Mouse (Mus musculus): ENCODE measurements around the gene Pcp4l1.
"Not testable (repeated sequence)": the region's sequence is repeated elsewhere in the genome, so short reads cannot be mapped to it uniquely, and the experiment has no call there.

Pcp4l1 gene

DNA sequence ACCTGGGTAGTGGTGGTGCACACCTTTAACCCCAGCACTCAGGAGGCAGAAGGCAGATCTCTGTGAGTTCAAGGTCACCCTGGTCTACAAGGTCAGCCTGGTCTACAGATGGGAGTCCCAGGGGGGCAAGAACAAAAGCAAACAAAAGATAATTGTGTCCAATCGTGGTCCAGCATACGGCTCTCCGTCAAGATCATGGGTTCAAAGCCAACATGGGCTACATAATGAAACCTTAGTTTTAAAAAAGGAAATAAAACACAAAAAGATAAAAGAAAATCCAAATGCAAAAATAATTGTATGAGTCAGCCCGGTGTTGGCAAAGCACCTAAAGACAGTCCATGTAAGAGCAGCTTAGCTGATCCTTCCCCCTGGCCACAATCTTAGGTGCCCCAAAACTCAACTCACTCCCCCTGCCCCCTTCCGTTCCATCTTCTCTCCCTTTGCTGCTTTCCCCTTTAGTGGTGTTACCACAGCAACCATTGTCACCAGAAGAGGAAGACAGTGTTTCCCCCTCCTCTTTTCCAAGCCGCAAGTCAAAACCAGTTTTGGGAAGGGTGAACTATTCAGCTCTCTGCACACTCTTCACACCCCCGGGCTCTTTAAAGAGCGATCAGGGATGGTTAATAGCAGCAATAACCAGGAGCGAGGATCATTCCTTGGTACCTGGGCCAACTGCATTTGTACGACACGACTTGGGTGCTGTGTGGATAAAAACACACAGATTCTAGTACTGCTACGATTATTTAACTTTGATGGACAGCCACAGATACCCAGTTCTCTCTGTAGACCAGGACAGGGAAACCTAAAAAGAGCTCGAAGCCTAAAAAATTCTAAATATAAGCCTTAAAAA lies 8.0 kb downstream of the Pcp4l1 start:
- DNase-seq, result no peak

DNA sequence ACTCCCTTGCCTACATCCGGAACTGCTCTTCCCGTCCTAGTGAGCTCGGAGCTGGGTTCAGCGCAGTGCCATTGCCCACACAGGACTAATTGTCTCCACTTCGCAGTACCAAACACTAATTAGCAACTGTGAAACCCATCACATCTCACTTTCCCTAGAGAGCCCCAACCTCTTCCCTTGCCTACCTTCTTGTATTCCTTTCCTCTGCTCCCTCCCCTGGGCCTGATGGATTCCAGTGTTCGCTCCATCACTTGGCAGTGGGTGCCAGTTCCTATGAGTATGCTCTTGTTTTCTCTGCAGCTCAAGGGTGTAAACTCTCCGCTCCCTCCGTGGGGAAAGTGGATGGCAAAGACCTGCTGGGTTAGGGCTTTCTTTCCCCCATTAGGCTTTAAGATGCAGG lies 10.4 kb downstream of the Pcp4l1 start:
- no peak for DNase-seq

DNA sequence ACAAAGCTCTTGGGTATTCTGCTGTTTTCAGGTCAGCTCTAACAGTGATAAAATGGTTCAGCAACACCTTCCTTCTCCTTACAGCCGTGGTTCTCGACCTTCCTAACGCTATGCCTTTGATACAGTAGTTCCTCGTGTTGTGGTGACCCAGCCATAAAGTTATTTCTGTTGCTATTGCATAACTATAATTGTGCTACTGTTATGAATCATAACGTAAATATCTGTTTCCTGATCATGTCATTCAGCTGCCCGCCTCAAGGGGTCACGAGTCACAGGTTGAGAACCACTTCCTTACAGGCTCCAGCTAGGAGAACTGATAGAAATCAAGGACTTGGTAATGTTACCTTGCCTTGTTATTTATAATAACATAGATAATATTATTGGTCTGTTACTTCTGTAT lies 11.8 kb downstream of the Pcp4l1 start:
- peak; percentile 56 for DNase-seq

DNA sequence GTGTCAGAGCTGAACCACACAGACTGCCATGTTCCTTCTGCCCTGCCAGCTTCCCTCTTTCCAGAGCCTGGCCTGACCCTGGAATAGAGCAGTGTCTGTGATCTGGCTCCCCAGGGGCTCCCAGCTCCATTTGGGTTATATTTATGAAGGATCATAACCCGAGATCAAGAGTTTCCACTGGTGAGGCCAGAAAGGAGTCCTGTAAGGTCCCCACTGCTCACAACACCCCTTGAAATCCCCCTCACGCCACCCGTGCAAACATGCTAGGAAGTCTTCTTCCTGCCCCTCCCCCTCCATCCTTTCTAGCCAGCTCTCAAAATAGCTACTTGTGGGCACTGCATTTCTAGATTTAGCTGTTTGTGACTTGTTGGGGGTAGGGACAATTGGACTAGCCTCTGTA lies 12.4 kb downstream of the Pcp4l1 start:
- DNase-seq, result no peak

DNA sequence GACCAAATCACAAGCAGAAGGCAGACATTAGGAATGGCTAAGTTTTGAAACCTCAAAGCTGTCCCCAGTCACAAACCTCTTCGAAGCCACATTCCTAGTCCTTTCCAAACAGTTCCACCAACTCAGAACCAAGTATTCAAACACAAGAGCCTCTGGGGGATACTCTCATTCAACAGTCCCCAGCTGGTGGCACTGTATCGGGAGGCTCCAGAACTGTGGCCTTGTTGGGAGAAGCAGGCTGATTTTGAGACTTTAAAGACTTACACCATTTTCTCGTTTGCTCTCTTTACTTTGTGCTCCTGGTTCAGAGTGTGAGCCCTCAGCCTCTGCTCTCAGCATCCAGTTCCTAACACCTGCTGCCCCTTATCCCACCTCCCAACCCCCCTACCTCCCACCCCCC lies 13.0 kb downstream of the Pcp4l1 start:
- no peak for DNase-seq

DNA sequence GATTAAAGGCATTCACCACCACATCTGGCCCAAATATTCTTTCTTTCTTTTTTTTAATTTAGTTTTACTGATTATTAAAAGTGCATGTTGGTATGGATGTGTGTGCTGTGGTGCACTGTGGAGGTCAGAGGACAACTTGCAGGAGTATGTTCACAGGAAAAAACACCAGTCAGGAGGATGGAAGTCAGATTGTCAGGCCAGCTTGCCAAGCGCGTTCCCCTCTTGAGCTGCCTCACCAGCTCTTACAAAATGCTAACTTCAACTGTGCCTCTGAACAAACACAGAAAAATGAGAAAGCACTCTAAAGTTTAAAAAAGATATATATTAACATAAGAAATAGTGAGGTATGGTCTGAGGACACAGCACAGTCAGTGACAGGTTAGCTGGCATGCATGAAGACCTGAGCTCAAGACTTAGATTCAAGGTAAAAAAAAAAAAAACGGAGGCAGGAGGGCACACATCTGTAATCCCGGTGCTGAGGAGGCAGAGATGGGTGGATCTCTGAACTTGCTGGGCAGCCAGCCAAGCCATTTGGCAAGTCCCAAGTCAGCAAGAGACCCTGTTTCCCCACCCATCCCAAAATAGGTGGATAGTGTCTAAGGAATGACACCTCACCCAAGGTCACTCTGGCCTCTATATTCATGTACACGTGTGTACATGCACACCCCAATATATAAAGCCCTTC lies 16.4 kb downstream of the Pcp4l1 start:
- no peak for DNase-seq

DNA sequence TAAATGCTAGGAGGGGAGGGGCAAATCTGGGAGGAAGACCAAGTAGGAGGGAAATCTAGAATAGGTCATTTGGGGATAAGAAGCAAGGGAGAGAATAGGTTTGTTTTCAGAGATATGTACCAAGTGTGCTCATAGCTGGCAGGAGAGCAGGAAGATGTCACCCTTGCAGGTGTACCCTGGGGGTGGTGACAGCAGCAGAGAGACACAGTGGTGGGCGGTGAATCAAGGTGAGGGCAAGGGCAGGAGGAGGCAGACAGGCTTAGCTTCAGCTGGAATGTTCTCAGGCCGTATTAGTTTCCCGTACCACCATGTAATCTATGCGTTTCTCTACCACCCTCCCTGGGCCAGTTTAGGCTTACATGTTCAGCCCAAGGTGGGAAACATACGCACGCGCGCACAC lies 23.3 kb downstream of the Pcp4l1 start:
- no peak for DNase-seq

DNA sequence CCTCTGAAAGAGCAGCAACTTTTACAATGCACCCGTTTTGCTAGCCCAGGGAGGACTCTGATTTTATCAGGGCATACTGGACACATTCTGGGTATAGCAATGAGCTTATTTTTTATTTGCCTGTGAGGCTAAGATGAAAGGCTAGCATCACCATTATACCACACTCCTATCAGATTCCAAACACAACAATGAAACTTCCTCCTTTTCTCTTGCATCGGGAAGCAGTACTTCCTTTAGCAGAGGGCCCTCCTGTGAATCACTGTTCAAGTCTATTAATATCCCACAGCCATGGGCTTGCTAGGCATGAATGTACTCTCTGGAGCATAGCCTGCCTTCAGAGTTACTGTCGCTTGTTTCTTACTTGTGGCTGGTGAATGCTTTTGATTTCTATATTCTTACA lies 24.9 kb downstream of the Pcp4l1 start:
- no peak for DNase-seq

DNA sequence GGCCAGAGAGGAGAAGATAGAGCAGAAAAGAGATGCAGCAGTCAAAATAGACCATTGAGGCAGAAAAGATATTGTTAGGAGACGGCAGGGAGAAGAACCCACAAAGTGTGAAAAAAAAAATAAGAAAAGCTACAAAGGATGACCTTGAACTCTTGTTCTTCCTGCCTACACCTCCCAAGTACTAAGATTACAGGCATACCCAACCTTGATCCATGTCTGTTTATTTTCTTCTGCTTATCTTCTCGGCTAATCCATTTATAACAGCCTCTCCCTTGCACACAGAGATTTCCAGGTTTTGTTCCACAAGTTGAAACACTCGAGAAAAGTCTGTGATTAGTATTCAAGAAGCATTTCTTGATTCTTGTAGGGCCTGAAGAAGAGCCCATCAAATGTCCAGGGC lies 26.2 kb downstream of the Pcp4l1 start:
- DNase-seq, result no peak

DNA sequence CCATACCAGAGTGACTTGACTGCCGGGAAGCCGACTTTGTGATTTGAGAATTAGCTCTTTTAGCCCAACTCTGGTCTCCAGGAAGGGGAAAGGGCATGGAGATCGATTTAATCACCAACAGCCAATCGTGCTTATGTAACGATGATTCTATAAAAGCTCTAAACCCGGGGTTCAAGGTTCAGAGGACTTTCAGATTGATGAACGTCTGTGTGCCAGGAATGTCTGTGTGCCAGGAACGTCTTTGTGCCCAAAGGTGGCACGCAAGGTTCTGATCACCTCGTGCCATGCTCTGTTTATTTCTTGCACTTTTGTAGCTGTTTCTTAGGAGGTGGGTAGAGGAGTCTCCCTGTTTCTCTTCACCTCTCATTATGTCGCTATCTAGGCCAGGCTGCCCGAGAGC lies 27.2 kb downstream of the Pcp4l1 start:
- no peak for DNase-seq

DNA sequence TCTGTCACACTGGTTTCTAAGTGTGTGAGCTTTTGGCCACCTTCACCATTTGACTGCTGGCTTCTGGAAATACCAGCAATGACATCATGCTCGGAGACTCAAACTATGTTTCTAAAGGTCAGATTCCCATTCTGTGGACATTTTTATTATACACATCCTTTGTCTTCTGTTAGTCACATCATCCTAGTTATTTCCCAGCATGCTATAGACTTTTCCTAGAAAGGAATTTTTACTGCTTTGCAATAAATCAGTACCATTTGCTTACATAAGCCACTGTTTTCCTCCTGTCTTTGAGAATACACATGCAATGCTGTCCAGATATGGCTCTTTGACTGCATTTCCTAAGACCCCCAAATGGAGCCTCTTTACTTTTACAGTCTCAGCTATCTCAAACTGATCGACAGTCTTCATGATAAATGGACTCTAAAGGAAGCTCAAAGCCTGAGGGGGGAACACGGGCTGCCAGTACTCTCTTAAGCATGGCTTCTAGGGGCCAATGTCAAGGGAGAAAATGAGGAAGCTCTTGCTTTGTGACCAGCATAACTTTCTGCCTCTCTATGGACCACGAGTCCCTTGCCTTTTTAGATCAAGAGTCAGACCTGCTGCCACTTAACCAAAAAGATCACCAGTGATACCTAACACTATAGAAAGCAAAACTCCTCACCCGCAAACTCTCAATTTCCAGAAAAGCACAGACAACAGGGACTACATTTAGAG lies 30.3 kb downstream of the Pcp4l1 start:
- DNase-seq, result no peak

DNA sequence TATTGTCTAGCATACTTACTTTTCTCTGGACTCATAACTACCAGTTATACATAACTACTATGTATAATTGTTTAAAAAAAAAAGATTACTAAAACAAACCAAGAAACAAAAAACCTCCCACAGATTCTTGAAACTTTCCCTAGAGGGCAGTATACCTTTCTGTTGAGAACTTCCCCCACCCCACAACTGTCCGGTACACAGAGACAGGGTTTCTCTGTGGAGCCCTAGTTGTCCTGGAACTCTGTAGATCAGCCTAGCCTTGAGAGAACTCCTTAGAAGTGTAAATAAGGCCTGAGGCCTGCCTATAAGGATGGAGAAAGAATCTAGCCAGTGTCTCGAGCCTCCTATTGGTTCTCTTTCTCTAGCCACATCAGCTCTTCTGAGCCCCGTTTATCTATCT lies 31.8 kb downstream of the Pcp4l1 start:
- DNase-seq, result no peak

DNA sequence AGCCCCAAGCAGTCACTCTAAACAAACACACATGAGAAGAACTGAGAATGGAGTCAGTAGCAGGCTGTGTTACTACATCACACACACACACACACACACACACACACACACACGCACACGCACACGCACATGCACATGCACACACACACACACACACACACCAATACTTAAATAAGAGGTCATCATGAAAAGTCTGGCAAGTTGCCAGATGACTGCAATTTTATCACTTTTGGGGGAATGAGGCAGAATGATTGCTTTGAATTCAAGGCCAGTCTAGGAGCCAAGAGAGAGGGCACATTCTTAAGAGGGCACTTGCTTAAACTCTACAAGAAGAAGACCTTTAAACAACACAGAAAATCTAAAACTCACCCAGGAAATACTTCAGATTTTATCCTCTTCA lies 33.5 kb downstream of the Pcp4l1 start:
- no peak for DNase-seq

DNA sequence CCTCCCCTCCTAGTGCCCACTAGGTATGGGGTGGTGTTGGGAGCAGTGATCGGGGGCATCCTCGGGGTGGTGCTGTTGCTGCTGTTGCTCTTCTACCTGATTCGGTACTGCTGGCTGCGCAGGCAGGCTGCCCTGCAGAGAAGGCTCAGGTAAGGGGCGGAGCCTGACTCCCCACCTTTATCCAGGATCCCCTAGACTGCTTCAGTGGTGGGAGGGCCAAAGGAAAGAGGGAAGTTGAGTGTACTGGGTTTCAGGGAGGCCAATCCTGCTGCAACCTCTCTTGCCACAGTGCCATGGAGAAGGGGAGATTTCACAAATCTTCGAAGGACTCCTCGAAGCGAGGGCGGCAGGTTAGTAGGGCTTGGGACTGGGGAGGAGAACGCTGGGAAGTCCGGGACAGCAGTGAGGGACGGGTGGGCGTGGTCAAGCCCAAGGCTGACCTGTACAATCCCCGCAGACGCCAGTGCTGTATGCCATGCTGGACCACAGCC lies 36.5 kb downstream of the Pcp4l1 start:
- no peak for DNase-seq

DNA sequence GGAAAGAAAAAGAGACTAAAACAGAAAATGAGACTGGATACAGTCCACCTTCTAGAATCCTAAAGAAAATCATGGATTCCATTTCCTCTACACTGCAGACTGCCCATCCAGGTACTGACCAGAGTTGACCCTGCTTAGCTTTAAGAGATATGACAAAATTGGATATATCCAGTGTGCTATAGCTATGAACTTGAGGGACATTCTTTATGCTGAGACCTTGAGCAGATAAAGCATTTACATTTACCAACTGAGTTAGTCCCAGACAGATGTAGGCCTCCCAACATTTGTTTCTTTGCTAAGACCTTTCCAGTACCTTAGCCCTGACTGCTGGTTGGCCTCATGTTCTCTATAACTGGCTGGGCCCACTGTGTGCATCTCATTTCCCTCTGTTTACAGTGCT lies 38.1 kb downstream of the Pcp4l1 start:
- no peak for DNase-seq

DNA sequence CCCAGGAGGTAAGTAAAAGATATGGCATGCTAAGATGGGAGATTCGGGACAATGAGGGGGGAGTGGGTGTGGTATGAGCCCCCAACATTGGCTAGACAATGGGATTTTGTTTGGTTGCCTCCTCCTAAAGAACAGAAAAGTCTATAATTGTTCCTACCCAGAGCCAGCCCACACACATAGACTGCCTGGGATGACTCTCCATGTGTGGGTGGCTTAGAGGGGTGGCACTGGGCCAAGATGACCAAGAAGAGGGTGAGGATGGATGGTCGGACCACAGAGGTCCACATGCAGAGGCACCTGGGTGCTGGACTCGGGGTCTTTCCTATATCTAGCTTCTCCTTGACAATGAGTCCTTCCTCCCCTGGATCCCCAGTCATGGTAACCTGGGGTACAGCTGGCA lies 39.4 kb downstream of the Pcp4l1 start:
- no peak for DNase-seq

DNA sequence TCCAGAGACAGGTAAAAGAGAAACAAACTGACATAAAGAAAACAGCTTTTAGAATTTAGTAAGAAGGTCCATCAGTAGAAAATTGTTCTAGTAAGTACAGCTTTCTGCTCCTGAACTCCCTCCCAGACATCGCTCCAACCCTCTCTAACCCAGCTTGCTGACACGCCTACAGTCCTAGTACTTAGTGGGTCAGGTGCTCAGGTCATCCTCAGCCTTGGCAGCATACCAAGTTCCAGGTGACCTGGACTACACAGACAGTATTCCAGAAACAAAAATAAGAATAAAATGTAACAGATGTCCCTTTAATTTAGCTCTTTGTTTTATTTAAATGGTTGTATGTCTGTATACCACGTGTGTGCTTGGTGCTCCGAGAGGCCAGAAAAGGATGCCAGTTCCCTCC lies 44.1 kb downstream of the Pcp4l1 start:
- DNase-seq, result no peak

DNA sequence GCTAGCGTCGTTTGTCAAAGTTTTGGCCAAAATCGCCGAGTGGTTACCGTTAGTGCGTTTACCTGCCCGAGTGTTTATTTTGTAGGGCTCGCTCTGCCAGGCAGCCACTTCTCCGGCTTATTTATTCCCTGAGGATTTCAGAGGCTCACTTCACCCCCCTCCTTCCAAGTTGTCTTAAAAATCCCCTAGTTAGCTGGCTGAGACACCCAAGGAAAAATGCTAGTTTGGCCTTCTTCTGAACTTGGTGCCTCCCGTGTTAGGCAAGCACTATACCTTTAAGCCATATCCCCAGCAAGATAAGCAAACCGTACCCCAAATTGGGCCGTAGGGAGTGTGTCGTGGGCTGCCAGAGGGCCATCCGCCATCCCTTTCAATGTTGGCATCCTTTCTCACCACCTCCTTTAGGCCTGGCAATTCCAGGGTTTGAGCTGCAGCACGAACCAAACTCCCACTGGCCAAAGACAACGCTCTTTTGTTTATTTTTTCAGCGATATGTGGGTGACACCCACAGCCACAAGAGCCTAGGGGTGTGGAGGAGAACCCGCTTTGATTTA lies 45.2 kb downstream of the Pcp4l1 start:
- DNase-seq, result no peak

DNA sequence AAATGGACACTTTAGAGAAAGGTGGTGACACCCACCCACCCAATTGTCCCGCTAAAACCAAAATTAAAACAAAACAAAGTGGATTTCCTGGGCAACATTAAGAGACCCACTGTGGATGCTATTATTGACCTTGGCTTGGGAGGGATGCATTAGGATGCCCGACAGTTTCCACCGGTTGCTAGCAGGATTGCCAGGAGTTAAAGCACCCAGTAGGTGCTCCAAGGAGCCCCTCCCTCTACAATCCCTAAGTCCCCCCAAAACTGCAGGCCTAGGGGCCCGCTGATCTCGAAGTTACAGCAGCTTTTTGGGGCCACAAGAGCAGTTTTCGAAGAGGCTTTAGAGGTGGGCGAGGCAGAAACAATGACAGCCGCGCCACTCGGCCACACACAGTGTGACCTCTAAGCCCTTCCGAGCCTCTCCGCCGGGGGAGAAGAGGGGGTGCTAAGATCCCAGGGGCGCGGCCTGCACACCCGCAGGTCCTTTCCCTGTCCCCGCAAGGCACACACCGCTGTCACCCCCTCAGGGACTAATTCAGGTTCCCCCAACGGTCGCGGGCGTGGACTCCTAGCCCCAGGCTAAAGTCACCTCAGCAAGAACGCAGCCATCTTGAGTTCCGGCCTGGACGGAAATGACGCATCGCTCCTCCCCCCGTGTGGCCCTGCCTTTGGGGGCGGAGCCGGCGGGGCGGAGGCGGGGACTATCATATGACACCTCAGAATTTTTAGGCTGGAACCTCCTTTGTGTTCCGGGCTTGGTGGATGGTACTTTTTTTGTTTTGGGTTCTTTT lies 45.9 kb downstream of the Pcp4l1 start, which contains the start of the genes Sdhc and Mpz:
Sdhc (minus strand) TSS at position 630 of the 787 bp plus-strand sequence.
Mpz (plus strand) TSS at position 738 of the 787 bp plus-strand sequence.
- DNase-seq, result peak; percentile 98

DNA sequence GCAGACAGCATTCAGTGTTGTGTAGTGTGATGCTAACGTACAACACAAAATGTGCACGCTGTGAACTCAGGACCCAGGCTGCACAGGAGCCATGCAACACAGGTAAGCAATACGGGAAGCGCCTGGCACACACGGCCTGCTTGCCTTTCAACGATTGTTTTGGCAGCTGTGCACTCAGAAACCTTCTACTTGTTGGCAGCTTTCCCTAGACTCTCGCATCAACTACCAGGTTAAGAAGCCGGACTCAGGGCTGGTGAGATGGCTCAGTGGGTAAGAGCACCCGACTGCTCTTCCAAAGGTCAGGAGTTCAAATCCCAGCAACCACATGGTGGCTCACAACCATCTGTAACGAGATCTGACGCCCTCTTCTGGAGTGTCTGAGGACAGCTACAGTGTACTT lies 53.1 kb downstream of the Pcp4l1 start:
- not testable (repeated sequence) for DNase-seq

DNA sequence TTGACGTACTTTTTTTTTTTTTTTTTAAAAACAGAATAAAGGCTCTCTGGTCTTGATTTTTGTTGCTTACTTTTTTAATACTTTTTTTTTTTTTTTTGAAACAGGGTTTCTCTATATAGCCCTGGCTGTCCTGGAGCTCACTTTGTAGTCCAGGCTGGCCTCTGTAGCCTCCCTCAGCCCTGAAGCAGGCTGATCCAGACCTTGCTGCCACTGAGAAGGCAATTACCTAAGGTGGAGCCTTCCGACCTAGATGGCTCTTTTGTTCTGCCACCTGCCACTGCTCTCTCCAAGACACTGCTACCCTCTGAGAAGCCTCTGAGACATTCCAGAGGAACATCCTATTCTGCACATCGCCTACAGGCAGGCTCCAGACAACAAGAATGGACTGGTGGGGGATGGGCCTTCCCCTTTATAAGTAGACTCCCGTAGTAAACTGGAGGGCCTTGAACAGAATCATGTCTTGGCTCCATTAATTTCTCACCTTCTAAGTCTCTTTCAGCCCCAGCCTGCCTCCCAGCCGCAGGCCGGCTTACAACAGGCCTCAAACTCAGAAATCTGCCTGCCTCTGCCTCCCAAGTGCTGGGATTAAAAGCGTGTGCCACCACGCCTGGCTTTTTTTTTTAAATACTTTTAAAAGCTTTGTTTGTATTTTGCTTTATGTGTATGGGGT lies 58.4 kb downstream of the Pcp4l1 start:
- not testable (repeated sequence) for DNase-seq

DNA sequence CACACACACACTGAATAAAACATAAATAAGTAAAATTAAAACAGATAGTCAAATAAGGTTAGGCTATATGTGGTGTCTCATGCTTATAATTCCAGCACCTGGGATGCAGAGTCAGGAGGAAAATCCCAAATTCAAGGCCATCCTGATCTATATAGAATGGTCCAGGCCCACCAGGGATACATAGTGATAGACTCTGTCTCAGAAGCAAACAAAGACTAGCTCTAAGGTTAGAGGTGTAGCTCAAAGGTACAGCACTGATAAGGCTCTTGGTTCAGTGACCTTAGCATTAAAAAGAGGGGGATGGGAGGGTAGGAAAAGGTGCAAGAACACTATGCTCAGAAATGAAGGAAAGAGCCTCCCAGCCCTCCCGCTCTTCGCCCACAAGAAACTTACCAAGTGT lies 60.5 kb downstream of the Pcp4l1 start:
- no peak for DNase-seq
